Mouse (Mus musculus): ENCODE data around the gene Agpat1.

DNA sequence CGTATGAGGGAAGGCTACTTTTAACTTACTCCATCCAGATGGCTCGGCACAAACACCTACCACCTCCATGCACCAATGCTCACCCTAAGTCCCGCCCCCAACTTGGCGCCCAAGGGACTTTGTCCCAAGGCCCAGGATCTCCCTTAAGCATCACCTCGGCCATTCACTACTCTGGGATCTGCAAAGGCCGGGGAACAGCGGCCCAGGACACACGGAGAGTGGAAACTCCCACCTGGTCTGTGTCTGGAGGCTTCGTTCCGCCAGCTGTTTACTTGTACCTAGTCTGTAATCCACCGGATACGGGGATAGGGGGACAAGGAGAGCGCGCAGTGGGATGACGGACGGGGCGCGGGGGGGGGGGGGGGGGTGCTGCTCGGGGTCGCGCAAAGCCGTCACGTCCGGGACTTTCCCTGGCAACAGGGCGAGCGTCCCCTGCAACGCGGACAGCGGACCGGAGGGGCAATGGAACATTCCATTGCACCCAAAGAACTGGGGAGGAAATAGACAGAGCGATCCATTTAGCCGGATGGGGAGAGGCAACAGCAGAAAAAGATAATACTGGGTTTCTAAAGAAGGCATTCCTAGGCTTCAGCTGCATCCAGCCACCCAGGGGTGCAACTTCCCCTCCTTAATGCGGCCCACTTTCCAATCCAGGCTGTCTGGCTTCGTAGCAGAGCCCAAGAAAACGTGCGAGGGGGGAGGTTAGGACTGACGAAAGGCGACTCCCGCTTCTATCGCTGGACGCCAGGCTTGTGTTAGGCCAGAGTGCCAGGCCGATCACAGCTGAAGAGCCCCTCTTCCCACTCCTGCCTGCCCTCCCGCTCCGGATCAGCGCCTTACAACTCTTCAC is 23.3 kb downstream of the Agpat1 start:
- TF ChIP-seq CTCF (IDR thresholded peaks at IDR 0.05; ENCODE audit: low read depth) (no peak), EP300 (IDR thresholded peaks at IDR 0.05; ENCODE audit: low read depth) (no peak)
